Mouse (Mus musculus): Measurements from ENCODE around the gene Jph3. TPM values are rescaled to one million over a fixed set of nuclear protein-coding genes. Genes with fewer than 3 reads are reported as not detected.

Jph3 gene
- total and polyA plus RNA-seq, 2 experiments, result not detected

GRCm38 (mm10) chr8:121842064-121842955, 112.9 kb downstream of the Jph3 start:
- H3K36me3 ChIP-seq (ENCODE audit: control insufficient read depth, insufficient read depth, low read length), result no peaks in the 10 kb centered on the region
- DNase-seq (ENCODE audit: extremely low read depth, low read depth, low spot score), result no peak

GRCm38 (mm10) chr8:121843184-121843733, 113.8 kb downstream of the Jph3 start:
- no peak for TF ChIP-seq CTCF (IDR thresholded peaks at IDR 0.05; ENCODE audit: low read depth, low read length)
- TF ChIP-seq POLR2A (IDR thresholded peaks at IDR 0.05; ENCODE audit: extremely low read depth, insufficient read depth, low read length), result no peak
- H3K27me3 ChIP-seq (ENCODE audit: control insufficient read depth, insufficient read depth, low read length), result no peaks in the 10 kb centered on the region
- H3K9ac ChIP-seq (ENCODE audit: low read depth, low read length), result no peak overlapping the region
- 75% methylated on average over 3 of the region's 3 CpGs for WGBS
- no peak overlapping the region for H3K4me3 ChIP-seq (ENCODE audit: insufficient read depth, low read depth, low read length)
- DNase-seq (ENCODE audit: extremely low read depth, low read depth, low spot score), result no peak
- no peak overlapping the region for H3K27ac ChIP-seq (replicated peaks; ENCODE audit: insufficient read depth, low read depth, low read length)
- no peaks in the 10 kb centered on the region for H3K4me1 ChIP-seq (ENCODE audit: control insufficient read depth, insufficient read depth, low read length)
- H3K79me2 ChIP-seq (ENCODE audit: control insufficient read depth, insufficient read depth, low read length), result no peaks in the 10 kb centered on the region
- no peaks in the 10 kb centered on the region for H3K36me3 ChIP-seq (ENCODE audit: control insufficient read depth, insufficient read depth, low read length)

More at GRCm38 (mm10) chr8:121842064-121842955, 112.9 kb downstream of the Jph3 start:
- Histone ChIP-seq H3K27ac (replicated peaks; ENCODE audit: insufficient read depth, low read depth, low read length) (no peak overlapping the region), H3K27me3 (ENCODE audit: control insufficient read depth, insufficient read depth, low read length) (no peaks in the 10 kb centered on the region), H3K4me1 (ENCODE audit: control insufficient read depth, insufficient read depth, low read length) (no peaks in the 10 kb centered on the region), H3K4me3 (ENCODE audit: insufficient read depth, low read depth, low read length) (no peak overlapping the region), H3K79me2 (ENCODE audit: control insufficient read depth, insufficient read depth, low read length) (no peaks in the 10 kb centered on the region), H3K9ac (ENCODE audit: low read depth, low read length) (no peak overlapping the region)
- WGBS, result 93% methylated on average over 8 of the region's 8 CpGs
- TF ChIP-seq CTCF (IDR thresholded peaks at IDR 0.05; ENCODE audit: low read depth, low read length), result no peak
- no peak for TF ChIP-seq POLR2A (IDR thresholded peaks at IDR 0.05; ENCODE audit: extremely low read depth, insufficient read depth, low read length)

Other genes with a start within 250 kb of the Jph3 start
- gene 1700018B08Rik, start 185.3 kb upstream of the Jph3 start, total RNA-seq (2014; rRNA removed), result not detected in 2 replicates
- not detected in 2 replicates for gene 1700018B08Rik, start 185.3 kb upstream of the Jph3 start, polyA plus RNA-seq (2012; rRNA removed)
- gene Fbxo31, start 150.8 kb upstream of the Jph3 start, total RNA-seq (2014; rRNA removed), result 25.1 and 35.9 TPM in 2 replicates
- 23.0 and 26.5 TPM in 2 replicates for gene Fbxo31, start 150.8 kb upstream of the Jph3 start, polyA plus RNA-seq (2012; rRNA removed)
- gene Map1lc3b, start 139.3 kb upstream of the Jph3 start, total RNA-seq (2014; rRNA removed), result 61.9 and 79.7 TPM in 2 replicates
- 45.9 and 48.2 TPM in 2 replicates for gene Map1lc3b, start 139.3 kb upstream of the Jph3 start, polyA plus RNA-seq (2012; rRNA removed)
- gene Zcchc14, start 76.7 kb upstream of the Jph3 start, total RNA-seq (2014; rRNA removed), result 9.2 and 14.8 TPM in 2 replicates
- gene Zcchc14, start 76.7 kb upstream of the Jph3 start, polyA plus RNA-seq (2012; rRNA removed), result 13.0 and 15.6 TPM in 2 replicates
- 14.3 and 14.8 TPM in 2 replicates for gene Klhdc4, start 99.9 kb downstream of the Jph3 start, total RNA-seq (2014; rRNA removed)
- 6.8 and 11.9 TPM in 2 replicates for gene Klhdc4, start 99.9 kb downstream of the Jph3 start, polyA plus RNA-seq (2012; rRNA removed)
- gene Slc7a5, start 178.1 kb downstream of the Jph3 start, total RNA-seq (2014; rRNA removed), result 1.1 and 1.9 TPM in 2 replicates
- 2.3 and 4.5 TPM in 2 replicates for gene Slc7a5, start 178.1 kb downstream of the Jph3 start, polyA plus RNA-seq (2012; rRNA removed)
- gene Car5a, start 215.3 kb downstream of the Jph3 start, total RNA-seq (2014; rRNA removed), result 90.5 and 92.0 TPM in 2 replicates
- gene Car5a, start 215.3 kb downstream of the Jph3 start, polyA plus RNA-seq (2012; rRNA removed), result 203 and 352 TPM in 2 replicates
- gene Banp, start 220.1 kb downstream of the Jph3 start, total RNA-seq (2014; rRNA removed), result 9.8 and 19.7 TPM in 2 replicates
- gene Banp, start 220.1 kb downstream of the Jph3 start, polyA plus RNA-seq (2012; rRNA removed), result 24.5 and 38.2 TPM in 2 replicates

Measured in liver, adult 2 months (tissue).